Mouse (Mus musculus): ENCODE measurements around the gene Dnah12. TPM values are rescaled to one million over a fixed set of nuclear protein-coding genes. Genes with fewer than 3 reads are reported as not detected.
A peak's percentile ranks its signal among the peaks of the same experiment; 100 is the strongest.
"Not testable (repeated sequence)": the region's sequence is repeated elsewhere in the genome, so short reads cannot be mapped to it uniquely, and the experiment has no call there.

The Dnah12 gene
- total RNA-seq (2021), result under 1 TPM; 0.03 TPM

DNA sequence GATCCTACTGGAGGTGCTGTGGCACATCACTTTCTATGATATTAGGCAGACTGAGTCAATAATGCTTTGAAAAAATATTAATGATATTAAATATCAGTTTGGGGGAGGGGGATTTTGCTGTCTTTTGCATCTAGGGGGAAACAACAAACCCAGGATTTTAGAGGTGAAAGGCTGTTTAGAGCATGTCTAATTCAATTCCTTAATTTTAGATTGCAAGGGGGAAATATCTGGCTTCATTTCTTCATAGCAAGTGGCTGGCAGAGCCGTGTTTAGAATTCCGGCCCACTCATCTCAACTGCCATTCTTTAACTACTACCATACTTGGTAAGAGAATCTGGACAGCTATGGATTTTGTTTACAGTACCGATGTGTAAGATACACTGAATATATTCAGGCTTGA is at the start of gene Dnah12:
Gene Dnah12 (plus strand): TSS at position 301 of the 400 bp plus-strand sequence.
- no peak for DNase-seq
- intact Hi-C loops (cut with DNase I), result no loop called here

DNA sequence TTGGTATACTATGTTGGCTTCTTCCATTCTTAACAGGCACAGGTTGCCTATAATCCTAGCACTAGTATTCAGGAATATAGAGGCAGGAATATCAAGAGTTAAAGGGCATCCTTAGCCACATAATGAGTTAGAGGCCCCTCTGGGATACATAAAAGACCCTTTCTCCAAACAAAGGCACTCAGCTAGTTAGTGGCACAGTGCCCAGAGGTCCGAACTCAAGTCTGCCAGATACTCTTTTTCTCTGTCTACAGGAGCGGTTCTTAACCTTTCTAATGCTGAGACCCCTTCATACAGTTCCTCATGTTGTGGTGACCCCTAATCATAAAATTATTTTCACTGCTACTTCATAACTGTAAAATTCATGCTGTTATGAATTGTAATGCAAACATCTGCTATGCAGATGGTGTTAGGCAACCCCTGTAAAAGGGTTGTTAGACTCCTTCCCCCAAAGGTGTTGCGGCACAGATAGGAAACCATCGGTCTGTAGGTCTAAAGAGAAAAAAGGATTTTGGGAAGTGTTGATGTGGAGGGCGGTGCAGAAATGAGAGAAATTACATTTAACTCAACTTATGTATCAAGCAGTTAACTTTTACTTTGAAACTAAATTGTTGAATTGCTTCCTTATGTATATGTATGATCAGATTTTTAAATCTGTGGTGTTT is 47.0 kb upstream of the Dnah12 start:
- intact Hi-C loops (cut with DNase I), result no loop called here
- DNase-seq, result no peak

DNA sequence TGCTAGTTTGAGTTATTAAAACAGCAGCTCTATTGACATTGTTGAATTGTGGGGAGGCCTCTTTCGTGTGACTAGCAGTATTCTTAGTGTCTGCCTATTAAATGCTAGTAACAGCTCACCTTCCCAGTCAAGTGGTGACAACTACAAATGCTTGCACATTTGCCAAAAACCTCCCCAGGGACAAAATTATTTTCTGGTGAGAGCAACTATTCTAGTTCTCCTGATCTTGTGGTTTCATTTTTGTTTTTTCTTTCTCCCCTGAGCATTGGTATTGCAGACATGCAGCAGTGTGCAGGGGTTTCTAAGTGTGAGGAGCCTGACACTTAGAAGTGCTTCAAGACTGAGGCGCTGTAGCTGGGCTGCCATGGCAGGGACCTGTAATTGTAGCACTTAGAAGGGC is 45.3 kb upstream of the Dnah12 start:
- DNase-seq, result no peak
- intact Hi-C loops (cut with DNase I), result no loop called here

DNA sequence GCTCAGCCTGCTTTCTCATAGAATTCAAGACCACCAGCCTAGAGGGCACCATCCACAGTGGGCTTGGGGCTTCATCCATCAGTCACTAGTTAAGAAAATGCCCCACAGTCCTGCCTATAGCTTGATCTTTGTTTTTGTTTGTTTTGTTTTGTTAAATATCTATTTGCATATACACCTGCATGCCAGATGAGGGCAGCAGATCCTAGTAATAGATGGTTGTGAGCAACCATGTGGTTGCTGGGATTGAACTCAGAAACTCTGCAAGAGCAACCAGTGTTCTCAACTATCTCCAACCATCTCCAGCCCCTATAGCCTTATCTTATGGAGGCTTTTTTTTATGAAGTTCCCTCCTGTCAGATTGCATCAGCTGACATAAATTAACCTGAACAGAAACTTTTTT is 41.2 kb upstream of the Dnah12 start:
- DNase-seq, result no peak
- intact Hi-C loops (cut with DNase I), result no loop called here

DNA sequence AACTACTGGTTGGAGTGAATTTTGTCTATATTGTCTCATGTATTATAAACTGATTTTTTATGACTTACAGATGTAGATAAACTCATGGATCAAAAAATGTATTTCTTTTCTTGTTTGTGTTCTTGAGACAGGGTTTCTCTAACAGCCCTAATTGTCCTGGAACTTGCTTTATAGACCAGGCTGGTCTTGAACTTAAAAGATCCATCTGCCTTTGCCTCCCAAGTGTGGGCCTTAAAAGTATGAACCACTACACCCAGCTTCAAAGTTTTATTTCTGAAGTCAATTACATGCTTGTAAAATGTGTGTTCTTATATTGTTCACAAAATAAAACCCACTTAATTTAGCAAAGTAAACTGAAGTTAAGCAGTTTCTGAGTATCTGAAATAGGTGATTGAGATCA is 34.9 kb upstream of the Dnah12 start:
- DNase-seq, result no peak
- intact Hi-C loops (cut with DNase I), result no loop called here

DNA sequence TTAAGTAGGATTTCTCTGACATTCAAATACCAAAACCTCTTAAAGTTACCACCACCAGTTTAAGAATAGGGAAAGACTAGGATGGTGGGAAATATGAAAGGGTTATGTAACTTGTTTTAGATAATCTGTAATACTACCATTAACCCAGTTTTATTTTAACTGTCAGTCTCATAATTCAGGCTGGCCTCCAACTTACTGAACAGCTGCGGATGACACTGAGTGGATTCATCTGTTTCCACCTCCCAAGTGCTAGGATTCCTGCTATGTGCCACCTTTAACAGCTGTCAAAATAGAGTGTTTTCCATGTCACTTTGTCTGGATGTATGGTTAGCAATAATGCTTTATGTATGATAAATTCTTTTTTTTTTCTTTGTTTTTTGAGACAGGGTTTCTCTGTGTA is 32.8 kb upstream of the Dnah12 start:
- DNase-seq, result no peak
- intact Hi-C loops (cut with DNase I), result no loop called here

DNA sequence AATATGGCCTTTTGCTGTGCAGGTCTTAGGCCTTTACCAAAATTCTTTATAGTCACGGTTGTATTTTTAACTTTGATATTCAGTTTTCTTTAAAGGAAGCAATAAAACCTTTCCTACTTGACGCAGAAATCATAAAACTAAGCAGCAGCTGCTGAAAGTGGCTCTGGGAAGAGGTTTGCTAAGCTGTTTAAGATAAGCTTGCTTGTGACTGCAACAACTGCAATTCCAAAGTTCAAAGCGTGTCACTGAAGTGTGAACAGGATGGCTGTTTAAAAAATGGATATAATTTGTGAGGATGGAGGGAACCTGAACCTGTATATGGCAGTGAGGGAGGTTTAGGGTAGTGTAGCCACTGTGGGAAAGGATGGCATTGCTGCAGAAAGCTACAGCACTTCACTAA is 31.1 kb upstream of the Dnah12 start:
- intact Hi-C loops (cut with DNase I), result no loop called here
- no peak for DNase-seq

DNA sequence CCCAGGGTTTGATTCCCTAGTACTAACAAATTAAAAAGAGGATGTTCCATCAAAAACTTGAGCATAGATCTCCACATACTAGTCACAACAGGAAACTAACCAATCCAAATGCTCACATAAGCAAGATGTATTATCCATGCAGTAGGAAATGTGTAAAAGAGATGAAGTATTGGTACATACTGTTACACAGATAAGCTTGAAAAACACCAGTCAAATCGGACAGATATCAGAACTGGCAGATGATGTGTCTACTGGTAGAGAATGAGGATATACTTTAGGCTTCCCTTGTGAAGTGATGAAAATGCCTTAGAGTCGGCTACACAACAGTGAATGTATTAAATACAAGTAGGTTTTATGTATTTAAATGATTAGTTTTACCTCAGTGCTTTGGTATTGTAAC is 30.6 kb upstream of the Dnah12 start:
- intact Hi-C loops (cut with DNase I), result no loop called here

DNA sequence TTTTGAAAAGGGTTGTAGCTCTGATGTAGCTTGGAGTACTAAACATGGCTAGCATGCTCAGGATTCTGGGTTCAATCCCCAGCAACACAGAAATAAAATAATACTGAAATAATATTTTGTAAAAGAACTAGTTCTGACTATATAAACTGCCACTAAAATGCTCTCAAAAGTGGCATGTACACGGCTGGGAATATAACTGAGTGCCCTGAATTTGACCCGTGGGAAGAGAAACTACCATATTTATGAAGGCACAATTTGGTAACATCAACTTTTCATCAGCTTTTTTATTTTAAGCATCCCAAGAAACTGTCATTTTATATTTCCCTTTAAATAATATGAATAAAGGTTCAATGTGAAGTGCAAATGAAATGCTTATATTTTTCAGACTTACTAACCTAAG is 29.2 kb upstream of the Dnah12 start:
- intact Hi-C loops (cut with DNase I), result no loop called here
- DNase-seq, result no peak

More for the DNA sequence above, 30.6 kb upstream of the Dnah12 start:
- no peak for DNase-seq

DNA sequence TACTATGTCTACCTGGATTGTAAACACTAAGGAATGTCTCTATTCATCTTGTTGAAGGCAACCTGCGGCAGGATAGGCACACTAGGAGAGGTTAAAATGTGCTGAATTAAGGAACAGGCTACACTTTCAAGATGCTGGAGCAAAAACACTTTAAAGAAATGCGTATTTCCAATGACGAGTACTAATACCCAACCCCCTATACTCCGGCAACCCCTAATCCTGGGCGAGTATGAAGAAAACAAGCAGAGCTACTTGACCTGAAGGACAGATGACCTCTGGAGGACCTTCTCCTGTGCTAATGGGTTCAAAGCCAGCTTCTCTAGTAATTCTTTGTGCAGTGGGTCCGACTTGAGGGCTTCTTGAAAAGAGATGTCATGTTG is 25.1 kb upstream of the Dnah12 start:
- DNase-seq, result no peak
- intact Hi-C loops (cut with DNase I), result loop anchor here (1.0 to 5.0 kb wide), 2 partner anchors 29 to 136 kb away; partner anchors contain the start of gene Slmap

DNA sequence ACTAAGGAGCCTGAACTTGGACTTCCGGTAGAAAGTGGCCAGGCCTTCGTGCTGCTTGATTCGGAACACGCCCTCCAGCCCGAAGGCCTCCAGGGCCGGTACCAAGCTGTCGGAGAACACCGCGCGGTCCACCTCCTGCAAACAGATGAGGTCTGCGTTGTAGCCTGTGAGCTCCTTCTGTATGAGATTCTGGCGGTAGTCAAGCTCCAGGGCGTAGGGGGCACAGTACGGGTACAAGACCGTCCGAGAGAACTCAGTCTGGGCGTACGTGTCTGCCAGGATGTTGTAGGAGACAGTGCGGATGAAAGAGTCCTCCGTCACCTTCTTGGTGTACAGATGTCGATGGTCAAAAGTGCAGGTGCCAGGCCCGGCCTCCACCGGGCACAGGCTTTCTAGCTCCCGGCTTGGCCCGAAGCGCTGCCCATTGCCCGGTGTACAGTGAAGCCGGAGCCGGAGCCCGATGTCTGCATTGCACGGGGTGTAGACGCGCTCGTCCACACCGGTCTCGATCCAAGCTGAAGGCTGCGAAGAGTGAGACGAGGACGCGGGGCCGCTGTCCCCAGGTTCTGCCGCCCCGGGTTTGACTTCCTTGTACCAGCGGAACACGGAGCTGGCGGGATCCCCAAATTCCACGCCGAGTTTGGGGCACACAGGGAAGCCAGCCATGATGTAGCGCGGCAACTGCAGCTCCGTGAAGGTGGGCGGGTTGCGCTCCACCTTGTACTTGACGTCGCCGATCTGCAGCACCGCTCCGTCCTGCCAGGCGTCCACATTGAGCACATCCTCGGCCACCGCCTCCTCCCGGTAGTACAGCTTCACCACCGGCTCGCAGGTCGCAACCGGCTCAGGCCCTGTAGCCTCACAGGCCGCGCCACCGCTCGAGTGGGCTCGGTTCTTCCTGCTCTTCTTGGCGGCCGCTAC is 24.4 kb upstream of the Dnah12 start:
- peak; percentile 18 to 29 for DNase-seq
- intact Hi-C loops (cut with DNase I), result loop anchor here (1.0 to 5.0 kb wide), 2 partner anchors 29 to 136 kb away; partner anchors contain the start of gene Slmap

DNA sequence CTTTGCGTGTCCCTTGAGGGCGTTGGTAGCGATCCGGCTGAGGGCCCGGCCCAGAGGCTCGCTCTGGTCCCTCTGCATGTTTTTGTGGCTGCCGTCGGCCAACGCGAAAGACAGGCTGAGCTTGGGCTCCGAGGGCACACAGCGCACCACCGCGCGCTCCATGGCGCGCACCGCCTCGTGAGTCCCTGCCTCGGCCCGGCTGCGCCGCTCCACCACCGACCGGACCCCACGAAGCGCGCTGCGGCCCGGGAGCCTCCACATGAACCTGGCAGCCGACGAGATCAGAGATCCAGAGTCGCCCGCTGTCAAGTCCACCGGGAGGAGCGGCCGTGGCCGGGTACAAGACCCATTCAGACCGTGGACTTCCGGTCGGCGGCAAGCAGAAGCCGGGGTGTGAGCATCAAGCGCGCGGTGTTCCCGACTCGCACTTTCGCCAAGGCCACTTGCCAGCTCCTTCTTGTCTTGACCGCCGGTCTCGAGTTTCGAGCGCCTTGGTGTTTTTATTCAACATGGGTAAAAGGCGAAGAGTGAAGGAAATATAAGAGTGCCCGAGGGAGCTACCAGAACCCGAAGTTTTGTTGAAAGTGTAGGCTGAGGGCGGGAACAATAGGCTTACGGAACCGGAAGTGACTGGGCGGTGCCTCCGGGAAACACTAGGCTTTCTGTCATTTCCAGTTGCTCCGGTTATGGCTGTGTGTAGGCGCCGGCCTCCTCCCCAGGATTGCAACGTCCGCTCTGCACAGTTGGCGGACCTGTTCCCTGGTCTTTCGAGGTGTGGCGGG is 23.6 kb upstream of the Dnah12 start, which contains the start of gene Pde12:
Gene Pde12 (minus strand): TSS at position 592 of the 782 bp plus-strand sequence.
- intact Hi-C loops (cut with DNase I), result loop anchor here (5.0 kb wide), 1 partner anchor 137 kb away; the partner anchor contains the start of gene Slmap
- peak; percentile 88 to 96 for DNase-seq

DNA sequence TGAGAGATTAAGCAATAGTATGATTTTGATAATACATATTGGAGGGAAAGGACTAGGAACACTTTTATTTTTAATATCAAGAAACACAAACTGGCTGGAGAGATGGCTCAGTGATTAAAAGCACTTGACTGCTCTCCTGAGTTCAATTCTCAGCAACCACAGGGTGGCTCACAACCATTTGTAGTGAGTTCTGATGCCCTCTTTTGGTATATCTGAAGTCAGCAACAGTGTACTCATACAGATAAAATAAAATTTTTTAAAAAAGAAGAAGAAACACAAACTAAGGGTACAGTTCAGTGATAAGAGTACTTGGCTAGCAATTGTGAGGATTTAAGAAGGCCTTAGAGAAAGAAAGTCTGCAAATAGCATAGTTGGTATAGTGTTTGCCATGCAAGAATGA is 22.1 kb upstream of the Dnah12 start:
- no peak for DNase-seq
- intact Hi-C loops (cut with DNase I), result no loop called here

DNA sequence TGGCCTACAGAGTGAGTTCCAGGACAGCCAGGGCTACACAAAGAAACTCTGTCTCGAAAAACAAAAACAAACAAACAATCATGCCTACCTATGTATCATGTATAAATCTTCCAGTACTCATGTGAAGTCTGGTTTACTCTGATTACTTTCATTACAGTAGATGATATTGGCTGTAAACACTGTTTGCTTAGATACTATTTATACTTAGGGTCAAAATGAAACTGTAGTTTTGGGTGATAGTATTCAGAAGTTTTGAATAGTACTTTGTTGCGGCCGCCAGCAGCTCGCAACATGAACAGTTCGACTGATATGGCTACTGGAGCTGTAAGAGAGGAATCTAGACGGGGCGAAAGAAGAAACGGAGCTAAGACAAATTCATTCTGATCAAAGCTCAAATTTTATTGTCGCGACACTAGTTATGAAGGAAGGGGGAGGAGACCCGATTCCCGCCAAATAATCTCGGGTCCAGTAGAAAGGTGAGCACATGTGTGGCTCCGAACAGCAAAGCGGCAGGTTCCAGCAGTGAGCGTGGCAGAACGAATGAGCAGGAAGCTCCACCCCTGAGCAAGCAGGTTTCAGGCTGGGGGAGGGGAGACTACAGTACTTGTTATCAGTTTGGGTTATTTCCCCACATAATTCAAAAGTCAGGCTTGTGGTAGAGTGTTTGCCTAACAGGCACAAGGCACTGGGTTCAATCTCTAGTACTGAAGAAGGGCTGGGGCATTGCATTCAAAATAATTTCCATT is 21.0 kb upstream of the Dnah12 start:
- intact Hi-C loops (cut with DNase I); DNase-seq: not testable (repeated sequence)

DNA sequence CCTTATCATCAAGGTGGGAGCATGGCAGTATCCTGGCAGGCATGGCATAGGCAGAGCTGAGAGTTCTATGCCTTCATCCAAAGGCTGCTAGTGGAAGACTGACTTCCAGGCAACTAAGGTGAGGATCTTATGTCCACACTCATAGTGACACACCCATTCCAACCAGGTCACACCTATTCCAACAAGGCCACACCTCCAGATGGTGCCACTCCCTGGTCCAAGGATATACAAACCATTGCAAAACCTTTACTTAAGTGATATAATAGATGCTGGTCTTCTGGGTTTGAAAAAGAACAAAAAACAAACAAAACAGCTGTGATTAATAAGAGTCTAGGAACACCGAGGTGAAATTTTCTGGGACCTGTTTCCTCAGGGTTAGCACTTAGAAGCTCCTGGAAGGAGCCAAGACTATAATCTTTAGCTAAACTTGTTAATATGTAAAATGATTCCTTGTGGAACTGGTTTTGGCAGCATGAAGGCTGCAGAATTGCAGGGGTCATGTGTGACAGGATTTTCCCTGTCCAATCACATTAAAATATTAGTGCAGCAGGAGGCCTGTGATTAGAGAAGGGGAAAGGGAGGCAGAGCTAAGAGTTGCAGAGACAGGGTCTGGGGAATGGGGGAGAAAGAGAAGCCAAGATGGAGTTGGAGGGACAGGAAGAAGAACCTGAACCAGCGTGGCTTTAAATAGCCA is 18.5 kb upstream of the Dnah12 start:
- DNase-seq; intact Hi-C loops (cut with DNase I): not testable (repeated sequence)

DNA sequence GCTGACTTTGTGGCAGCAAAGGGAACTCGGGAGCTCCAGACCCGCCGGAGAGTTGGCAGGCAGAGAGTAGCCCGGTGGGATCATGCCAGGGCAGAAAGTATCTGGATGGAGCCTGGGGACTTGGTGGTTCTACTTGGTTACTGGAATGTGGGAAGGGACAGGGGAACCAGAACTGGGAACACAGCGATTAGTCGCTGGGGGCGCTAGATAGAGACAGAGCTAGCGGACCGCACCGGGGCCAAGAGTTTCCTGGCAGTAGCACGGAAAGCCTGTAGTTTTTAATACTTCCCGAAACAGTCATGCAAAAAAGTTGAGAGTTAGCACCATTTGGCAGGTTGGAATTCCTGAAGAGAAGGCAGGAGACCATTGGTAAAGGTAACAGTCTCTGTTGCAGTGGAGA is 17.7 kb upstream of the Dnah12 start:
- DNase-seq, result peak; percentile 20 to 36
- intact Hi-C loops (cut with DNase I), result no loop called here

DNA sequence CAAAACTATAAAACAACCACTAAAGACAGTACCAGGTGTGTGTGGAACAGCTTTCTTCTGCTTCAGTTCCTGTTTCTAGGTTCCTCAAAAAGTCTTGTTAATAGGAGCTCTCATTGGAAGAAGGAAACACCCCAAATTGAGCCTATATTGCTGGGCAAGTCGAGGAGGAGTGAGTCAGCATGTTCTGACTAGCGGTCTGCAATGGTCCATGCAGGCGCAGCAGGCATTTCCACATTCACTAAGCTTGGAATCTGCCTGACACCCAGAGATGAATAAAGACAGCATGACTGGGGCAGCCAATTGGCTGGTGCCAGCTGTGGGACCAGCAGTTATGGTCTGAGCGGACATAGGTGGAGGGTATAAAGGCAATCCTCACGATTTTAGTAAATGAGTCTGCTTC is 17.3 kb upstream of the Dnah12 start:
- intact Hi-C loops (cut with DNase I), result no loop called here
- DNase-seq, result no peak

DNA sequence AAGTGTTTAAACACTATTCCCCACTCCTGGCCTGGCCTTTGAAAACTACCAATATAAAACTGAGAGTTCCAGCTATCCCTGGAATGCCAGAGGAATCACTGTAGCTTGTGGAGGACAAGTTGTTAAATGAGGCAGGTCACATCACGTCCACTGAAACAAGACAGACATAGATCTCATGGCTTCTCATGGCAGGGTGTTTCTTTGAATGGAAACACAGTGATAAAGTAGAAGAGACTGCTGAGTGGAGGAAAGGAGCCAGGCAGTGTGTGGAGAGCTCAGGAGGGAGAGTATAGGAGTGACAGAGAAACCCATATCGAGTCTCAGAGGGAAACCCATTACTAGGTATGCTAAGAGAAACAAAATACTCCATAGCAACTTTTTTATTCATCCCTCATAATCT is 2.3 kb upstream of the Dnah12 start:
- intact Hi-C loops (cut with DNase I), result no loop called here
- no peak for DNase-seq

DNA sequence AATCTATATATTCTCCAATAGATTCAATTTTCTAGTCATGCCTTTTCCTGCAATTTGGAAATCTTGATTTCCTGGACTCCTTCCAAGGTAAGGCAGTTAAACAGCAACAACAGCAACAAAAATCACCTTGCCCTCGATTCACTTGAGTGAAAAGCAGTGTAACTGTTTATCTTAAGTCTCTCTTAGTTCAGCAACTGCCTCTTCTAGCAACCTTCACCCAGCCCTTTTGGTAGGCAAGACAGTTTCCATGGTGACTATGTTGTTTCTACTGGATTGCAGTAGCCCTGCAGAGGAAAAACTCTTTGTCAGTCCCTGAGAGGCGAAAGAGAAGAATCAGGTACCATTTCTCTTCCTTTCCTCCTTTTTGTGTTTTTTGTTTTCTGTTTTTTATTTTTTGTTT is 1.7 kb upstream of the Dnah12 start:
- intact Hi-C loops (cut with DNase I), result no loop called here
- DNase-seq, result no peak

DNA sequence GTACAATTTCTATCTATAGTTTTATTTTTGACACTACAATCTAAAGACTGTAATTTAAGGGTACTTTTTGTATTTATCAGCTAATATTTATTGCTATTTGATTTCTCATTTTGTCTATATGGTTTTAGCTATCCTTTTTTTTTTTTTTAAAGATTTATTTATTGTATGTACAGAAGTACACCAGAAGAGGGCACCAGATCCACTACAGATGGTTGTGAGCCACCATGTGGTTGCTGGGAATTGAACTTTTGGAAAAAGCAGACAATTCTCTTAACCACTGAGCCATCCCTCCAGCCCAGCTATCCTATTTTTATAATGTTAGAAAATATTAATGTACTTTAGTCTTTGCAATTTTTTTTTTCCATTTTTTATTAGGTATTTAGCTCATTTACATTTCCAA is 4.8 kb downstream of the Dnah12 start:
- intact Hi-C loops (cut with DNase I), result no loop called here

More for the DNA sequence above, 4.8 kb downstream of the Dnah12 start:
- no peak for DNase-seq

Data from heart, postnatal 36 days (tissue).